Mouse (Mus musculus): ENCODE measurements at regions not wholly inside any gene's neighbourhood (a gene's known extent, or its start where the extent isn't known, plus 50 kb on each side); places are given as distances from the start of the nearest gene placed in this dataset.

DNA sequence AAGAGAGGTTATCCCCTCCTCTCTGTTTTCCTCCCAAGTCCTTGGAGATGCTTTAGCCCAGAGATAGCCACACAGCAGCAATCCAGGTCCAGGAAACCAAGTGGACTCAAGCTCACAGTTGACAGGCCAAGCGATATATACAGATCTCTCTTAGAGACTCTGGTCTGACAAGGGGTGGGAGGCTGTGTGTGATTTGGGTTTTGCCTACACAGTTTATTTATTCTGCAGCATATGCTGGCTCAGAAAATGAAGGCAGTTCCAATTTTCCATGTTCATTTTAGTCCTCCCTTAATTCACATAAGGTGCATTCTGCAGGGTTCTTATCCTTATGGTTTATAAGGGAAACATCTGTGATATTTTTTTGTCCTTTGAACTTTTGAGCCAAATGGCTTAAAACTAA, 595.0 kb upstream of the Apob start:
- no peak for DNase-seq

DNA sequence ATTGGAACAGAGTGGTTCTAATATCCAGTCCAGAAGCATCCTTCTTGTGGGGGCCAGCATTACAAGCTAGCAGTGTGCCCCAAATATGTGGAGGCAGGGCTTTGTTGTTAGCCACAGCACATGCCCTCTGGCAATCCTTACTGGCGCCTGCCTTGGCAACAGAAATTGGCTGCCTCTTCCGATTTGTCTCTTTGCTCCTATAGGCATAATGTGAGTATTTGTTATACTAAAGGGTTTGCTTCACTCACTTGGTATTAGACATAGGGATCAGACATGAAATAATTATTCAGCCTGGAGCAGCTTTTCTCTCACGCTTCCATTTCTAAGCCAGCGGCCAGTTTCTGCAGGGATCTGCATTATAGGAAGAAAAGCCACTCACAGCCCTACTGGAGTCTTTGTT, 573.6 kb upstream of the Apob start:
- no peak for DNase-seq

DNA sequence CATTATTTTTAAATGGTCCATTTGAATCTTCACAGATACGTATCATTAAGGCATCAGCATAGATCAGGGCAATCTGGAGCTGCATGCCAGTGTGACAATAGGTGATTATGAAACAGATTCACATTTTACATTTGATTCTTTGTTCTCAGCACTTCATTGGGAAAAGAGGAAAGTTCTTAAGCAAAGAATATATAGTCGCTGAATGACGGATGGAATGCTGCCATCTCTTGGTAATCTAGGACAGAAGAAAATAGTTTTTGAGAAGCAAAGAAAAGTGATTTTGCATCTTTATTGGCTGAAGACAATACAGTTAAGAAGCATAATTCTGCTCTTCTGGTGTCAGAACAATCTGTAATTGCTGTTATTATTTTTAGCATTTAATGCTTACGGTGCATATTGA, 565.6 kb upstream of the Apob start:
- no peak for DNase-seq

DNA sequence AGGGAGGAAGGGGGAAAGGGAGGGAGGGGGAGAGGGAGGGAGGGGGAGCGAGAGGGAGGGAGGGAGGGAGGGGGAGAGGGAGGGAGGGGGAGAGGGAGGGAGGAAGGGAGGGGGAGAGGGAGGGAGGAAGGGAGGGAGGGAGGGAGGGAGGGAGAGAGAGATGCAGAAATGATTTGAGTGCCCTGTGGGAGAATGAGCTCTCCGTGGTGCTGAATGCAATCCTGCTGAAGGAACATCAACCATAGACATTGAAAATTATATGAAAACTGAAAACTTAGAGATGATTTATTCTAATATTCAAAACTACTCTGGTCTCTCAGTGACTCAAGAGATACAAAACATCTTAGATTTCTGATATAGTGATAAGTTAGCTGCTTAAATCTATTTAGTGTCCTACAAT, 557.2 kb upstream of the Apob start:
- peak in 1 of 2 experiments; percentile 36 for DNase-seq

DNA sequence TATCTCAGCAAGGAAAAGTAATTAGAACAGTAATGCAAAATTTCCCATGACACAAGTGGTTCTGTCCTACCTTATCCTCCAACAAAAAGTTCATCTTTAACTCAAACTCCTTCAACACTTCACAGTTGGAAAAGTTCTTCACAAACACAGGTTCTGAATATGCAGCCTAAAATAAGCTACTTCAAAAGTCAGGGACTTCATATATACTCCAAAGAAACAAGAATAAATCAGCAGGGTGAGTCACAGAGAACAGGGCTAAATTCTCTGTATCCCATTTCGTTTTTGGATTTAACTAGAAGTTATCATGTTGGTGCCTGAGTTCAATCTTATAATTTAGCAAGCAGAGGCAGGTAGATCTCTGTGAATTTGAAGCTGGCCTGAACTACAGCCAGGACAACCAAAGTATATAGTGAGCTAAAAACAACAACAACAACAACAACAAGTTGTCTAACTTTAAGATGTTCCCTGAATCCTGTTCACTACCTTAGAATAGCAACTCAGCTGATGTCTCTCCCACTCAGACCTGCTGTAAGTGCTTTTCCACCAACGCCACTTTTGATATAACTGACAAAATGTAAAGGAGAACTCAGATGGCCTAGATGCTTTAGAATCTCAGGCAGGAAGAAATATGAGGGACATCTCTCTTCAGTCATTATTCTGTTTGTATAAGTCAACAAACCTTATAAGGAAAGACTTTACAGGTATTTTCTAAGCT, 555.5 kb upstream of the Apob start:
- DNase-seq: no peak

DNA sequence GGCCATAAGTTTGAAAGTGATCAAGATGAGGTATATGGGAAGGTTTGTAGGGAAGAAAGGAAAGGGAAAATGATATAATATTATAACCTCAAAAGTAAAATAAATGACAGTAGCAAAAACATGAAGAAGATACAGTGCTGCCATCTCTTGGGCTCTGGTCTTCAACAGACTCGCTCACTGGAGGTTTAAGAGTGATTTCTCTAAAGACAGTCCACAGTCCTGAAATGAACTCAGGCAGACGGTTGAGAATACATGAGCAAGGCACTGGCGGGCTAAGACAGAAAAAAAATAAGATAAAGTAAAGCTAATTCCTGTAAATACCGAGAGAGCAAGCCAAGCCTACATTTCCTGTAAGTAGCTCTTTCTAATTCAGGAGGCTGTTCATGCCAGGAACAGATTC, 546.5 kb upstream of the Apob start:
- no peak for DNase-seq

DNA sequence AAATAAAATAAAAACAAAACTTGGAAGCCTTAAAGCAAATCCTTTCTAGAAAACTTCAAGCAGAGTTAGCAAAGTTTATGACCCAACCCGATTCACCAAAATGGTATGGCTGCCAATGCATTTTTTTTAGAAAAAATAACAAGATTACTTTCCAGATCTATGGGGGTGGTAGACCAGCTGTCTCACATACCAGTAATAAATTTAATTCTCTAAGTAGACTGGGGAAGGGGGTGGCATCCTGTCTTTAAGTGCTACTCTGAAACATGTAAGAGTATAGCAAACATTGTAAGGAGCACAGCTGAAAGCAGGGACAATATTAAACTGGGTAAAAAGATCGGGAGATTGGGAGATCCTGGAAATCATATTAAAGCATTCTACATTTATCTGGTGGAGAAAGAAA, 532.2 kb upstream of the Apob start:
- DNase-seq: no peak

DNA sequence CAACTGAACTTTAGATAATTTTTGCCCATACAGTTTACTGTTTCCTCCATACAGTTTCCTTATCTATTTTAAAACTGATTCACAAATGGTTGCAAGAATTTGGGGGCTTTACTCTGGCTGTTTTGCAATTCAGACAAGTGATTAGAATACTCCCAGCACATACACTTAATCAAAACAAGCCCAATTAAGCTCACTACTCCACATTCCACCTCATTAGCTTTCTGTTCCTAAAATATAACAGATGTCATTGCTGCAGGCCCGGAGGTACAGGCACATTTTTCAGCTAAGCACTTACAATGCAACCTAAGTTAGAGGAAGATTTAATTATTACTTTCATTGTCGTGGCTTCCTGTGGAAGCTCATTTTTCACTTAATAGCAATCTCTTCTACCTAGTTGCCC, 526.9 kb upstream of the Apob start:
- DNase-seq: no peak

DNA sequence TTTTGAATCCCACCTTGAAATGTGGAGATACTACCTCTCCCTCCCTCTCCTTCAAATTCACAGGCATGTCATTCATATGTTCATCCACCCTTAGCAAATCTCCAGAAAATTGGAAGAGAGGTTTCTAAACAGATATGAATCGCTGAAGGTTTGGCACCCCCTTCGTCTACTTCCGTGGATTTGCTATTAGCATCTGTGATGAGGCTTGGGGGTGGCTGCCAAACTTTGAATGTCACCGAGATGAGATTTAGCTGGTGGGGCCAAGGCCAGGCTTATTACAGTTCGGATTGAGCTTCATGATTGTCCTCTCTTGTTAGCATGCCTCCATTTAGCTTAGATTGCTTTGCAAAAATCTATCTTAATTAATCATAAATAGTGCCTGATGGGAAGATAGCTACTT, 520.4 kb upstream of the Apob start:
- no peak for DNase-seq

DNA sequence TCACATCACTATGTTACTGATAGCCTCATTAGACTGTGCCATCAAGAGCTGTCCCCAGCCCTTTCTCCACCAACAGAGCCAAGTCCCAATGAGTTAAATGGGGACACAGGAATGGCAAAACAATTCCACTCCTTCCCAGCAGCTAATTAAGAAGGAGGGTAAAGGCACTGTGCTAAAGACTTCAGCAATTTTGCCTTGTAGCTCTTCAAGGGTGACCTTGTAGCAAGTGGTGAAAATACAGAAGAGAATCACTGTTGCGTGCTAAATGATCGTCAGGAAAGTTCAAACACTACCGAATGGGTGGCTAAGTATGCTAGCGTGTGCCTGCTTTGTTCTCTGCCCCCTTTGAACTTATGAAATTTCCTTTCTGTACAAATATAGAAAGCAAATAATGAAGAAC, 519.9 kb upstream of the Apob start:
- DNase-seq: no peak

DNA sequence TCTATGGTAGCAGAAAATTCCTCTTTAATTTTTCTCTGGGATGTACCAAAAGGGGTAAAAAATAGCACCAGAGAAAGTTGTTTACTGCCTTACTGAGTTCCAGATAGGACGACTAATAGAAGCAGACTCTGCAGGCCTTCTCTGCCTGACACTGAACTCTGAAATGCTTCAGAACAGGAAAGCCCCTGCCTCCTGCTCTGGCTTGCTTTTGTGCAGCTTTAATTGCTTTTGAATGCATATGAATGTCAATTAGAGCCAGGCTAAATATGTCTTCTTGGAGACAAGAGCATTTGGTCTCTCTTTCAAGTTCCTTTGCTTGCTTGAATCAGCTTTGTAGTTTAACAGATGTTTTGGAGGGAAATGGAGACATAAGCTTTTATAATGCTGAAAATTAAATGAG, 512.5 kb upstream of the Apob start:
- no peak for DNase-seq

DNA sequence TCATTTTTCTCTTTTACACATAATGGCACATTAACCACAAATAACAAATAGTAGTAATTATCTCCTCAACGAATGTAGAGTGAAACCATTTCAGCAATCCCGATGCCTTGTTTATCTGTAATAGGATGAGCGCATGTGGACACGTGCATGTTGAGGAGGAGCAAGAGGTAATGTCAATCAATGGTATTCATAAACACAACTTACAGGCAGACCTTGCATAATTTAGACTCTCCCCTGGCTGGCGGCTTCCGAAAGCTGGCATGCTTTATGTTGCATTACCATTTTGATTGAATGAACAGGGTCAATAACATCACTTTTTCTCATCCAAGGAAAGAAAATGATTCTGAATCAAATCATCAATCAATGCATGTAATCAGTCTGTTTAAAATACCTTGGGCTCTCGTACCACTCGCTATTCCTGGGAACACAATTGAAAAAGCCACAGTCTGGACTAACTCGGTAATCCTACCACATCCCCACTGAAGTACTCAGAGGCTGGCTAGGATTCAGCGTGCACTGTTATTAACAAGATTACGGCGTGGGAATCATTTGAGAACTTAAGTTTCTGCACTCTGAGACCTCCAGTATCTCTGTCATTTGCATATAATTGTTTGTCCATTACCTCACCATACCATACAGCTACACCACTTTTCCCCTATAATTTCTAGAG, 464.7 kb upstream of the Apob start:
- DNase-seq: no peak

DNA sequence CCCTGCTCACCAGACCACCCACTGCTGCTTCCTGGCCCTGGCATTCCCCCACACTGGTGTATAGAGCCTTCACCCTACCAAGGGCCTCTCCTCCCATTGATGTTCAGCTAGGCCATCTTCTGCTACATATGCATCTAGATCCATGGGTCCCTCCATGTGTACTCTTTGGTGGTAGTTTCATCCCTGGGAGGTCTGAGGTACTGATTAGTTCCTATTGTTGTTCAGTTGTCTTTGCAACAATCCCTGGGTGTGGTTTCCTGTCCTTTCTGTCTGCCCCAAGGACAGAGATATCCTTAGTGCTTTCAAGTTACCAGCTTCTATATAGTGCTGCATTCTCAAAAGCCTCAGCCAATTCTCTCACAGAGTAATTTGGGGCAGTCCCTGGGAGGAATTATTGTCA, 440.1 kb upstream of the Apob start:
- DNase-seq: no peak

DNA sequence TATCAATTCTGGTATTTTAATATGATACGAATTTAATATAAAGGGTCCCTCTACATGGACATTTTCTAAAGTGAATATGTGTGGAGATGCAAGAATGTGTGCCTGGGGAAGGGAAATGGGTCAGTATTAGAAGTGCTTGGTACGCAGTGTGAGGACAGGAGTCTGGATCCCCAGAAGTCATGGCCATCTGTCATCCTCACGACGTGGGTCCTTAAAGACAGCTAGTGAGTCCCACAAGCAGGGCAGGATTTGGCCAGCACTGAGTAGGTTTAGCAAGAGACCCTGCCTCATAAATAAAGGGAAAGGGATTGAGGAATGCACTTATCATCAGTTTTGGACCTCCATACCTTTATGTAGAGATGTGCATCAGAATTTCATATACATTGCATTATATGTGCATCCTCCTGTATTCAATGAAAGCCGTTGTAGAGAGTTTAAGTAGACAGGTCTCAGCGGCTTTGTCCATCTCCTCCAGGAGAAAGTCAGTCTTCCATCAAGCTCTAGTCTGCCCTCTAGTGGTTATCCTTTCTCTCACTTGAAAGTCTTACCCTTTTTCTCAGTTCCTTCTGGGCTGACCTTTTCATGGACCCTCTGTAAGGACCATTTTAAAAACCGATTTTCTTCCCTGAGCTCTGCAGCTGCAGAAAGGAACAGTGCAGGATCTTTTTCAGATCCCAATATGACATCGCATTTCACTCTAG, 434.0 kb upstream of the Apob start:
- peak; percentile 2 to 14 for DNase-seq

DNA sequence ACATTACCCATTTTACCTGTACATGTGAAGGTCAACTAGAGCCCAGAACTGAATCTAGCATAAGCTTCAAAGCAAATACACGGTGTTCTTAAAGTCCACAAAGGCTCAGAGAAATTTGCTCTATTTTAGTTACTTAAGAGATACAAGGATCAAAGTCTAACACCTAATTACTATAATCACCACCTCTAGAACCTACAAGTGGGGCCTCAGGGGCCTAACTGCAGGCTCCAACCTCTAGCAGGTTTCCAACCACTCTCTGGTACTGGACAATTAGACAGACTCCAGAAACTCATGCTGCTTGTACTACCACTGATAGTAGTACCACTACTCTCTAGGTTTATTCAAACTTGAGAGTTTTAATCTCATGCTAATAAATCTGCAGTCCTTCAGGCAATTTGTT, 428.7 kb upstream of the Apob start:
- DNase-seq: no peak

DNA sequence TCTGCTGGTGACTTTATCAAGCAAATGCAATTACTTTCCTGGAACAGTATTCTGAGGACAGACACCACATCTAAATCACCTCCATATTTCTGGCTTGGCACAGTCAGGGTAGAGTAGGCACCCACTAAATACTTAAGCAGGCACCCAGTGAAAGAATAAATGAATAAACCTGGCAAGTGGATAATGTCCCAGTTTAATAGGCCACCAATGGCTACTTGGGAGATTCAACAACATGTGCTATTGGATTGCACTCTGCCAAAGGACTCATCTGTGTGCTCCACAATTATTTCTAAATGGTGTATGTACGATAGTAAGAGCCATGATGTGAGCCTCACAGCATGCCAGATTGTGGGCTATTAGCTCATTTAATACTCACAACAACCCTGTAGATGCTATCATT, 417.2 kb upstream of the Apob start:
- DNase-seq: no peak

DNA sequence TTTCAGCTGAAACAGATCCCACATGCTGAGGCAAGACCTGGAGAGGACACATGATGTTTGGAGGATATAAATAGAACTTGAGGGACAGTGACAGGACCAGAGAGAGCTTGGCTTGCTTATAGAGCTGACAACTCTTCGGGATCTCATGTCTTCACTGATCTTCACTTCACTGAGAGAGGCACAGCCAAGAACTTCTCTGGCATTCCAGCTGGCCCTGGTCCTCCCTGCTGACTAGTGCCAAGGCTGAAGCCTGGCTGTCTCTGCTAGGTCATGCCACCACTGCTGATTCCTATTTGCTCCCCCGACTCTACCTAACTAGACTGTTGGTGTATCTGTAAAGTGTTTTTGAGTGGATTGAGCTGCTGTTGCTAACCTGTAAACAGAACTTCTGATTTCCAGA, 401.4 kb upstream of the Apob start:
- no peak for DNase-seq

DNA sequence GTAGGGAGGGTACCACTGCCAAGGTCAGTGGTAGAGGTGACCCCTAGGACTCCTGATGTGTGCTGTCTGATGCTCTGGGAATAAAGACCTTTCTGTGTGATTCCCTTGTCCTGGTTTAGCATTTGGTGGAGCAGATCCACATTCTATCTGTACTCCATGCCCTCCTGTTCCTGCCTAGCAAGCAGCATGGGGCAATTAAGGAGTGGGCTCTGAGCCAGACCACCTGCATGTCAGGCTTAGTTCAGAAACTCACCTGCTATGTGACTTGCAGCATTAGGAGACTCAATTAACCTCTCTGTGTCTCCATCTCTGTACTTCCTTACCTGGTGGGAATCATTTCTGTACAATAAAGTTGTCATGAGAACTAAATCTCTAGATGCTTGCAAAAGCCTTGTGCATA, 389.9 kb upstream of the Apob start:
- no peak for DNase-seq

DNA sequence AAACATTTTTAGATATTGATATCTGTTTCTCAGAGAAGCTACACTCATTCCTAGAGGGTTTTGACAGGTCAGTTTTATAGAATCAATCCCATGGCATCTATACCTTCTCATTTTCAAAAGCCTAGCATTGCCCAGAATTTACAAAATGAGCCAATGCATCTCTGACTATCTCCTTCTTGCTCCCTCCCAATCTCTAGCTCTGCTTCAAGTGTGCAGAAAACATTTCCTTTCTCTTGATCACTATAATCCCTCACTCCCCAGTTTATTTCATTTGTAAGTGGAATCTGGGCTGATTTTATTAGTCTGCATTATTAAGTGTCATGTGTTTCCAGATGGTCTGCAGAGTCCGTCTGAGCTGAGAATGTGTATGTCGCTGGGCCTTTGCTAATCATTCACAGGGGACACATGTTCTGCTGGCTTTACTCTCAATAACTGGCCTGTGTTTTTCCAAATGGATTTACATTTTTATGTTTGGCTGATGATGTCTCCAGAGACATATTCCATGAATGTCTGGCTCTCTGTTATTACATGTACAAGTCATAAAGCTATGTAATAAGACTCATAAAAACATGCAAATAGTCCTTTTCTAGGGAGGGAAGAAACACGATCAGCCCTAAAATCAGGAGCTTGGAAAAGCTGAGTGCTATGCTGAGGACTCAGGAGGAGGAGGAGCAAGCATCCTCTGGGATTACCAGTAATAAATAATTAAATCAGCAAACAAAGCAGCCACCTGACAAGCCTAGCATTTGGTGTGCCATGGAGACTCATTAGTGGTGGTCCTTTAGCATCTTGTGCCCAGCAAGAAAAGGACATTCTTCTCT, 366.0 kb upstream of the Apob start:
- no peak for DNase-seq

DNA sequence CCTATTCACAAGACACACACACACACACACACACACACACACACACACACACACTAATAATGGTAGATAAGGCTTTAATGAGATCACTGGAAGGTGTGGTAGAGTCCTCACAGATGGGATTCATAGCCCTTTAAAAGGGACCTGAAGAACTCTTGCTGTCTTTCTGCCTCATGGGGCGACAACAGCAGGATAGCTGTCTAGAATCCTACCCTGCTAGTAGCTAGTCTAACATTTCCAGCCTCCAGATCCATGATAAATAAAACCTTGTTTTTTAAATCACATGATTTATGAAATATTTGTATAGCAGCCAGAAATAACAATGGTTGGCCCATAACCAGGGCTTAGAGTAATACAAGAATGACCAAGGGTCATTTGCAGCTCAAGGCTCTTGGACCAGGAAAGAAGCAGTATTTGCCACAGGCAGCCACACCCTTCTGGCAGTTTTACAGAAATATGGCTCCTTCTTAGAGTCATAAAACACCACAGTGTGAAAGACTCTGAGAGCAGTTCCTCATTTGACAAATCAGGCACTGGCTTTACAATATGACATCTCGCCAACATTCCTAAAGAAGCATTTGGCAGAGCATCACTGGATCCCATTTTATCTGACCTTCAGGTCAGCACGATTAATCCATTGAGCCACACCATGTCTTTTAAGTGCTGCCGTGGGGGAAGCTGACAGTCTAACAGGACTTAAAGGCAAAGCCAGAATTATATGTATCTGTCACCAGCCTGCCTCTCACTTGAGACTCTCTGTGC, 340.9 kb upstream of the Apob start:
- peak; percentile 0 to 3 for DNase-seq

DNA sequence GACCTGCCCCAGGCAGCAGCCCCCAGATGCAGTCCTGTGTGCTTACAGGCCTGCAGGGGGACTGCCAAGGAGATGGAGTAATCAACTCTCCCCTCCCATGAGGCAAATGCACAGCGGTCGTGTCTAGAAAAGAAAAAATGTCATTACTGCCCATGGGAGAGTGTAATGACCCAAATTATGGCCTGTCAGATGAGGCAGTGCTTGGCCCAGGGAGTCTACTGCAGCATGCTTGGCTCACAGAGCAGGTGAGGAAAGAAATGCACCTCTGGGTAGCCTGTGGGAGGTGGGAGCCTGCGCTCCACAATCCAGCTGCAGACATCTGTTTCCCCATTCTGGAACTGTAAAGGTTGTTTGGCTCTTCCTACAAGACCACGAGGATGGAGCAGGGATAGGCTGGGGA, 339.8 kb upstream of the Apob start:
- DNase-seq: no peak

DNA sequence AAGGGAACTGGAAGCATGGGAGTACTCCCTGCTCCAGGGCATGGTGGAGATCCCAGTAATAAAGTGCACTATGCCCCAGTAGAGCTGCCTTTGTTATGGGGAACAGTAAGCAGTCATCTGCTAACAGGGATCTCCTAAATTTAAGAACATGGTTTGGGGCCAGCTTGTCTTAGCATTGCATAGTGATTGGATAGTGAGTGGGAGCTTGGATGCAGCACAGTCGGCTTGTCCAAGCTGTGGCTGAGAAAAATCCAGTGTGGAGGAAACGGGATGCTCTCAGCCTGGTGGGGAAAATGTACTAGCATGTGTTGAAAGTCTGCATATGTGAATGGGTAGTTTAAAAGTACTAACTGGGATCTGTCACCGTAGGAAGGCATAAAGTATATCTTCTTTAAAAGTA, 326.6 kb upstream of the Apob start:
- no peak for DNase-seq

DNA sequence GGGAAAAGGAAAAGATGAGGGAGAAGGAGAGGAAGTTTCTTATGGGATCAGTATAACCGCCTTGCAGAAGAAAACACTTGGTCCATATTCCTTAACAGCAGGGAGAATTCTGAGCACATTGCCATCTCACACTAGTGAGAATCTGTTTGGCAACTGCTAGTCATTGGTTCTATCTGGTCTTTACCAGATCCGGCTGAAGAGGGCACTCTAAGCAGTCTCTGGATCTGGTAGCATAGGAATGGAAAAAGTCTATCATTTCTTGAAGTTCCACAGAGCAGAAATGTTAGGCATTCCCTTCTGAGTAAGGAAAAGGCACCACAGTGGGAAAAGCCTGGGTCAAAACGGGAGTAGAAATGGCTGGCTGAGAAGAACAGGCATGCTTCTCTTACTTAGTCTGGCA, 315.4 kb upstream of the Apob start:
- DNase-seq: no peak
